Mouse (Mus musculus) MEL (cell line): ENCODE measurements around the gene Kmo. TPM values are rescaled to one million over a fixed set of nuclear protein-coding genes. Genes with fewer than 3 reads are reported as not detected.

ENCODE experiments used
- DNase-seq: peaks from one replicate; pipeline ENCODE4 v3.0.0; 2011; ENCODE audit warnings: low read depth, low spot score
- H3K27ac ChIP-seq: 2 replicates; pipeline ENCODE4 v1.5.1; 2012; ENCODE audit warnings: low read depth, mild to moderate bottlenecking, control low read depth, low read length, moderate library complexity; ENCODE audit not compliant: control insufficient read depth
- H3K27me3 ChIP-seq, 2 experiments: fragments of 150-350 bp in 1 of 2; sonication (generic) in 1 of 2; 2 replicates each; pipeline ENCODE4 v1.6.1; 2012; ENCODE audit warnings: low read length in 2 of 2, mild to moderate bottlenecking in 2 of 2, improper control_type of control experiment in 1 of 2, moderate library complexity in 1 of 2; ENCODE audit not compliant: insufficient read depth in 2 of 2, control insufficient read depth in 1 of 2
- H3K36me3 ChIP-seq, 2 experiments: 2 replicates each; pipeline ENCODE4 v1.6.1; 2012 to 2014; ENCODE audit warnings: low read length in 2 of 2, improper control_type of control experiment in 1 of 2, inconsistent platforms in 1 of 2, mild to moderate bottlenecking in 1 of 2; ENCODE audit not compliant: insufficient read depth in 2 of 2, control insufficient read depth in 1 of 2
- H3K4me1 ChIP-seq, 2 experiments: fragments of 150-350 bp in 1 of 2; sonication (generic) in 1 of 2; 2 replicates each; pipeline ENCODE4 v1.6.1; 2012; ENCODE audit warnings: low read length in 2 of 2, improper control_type of control experiment in 1 of 2, mild to moderate bottlenecking in 1 of 2; ENCODE audit not compliant: insufficient read depth in 2 of 2, control insufficient read depth in 1 of 2
- H3K4me3 ChIP-seq, 2 experiments: fragments of 150-350 bp in 1 of 2; sonication (generic) in 1 of 2; 2 replicates each; pipeline ENCODE4 v1.5.1; 2012; ENCODE audit warnings: low read depth in 2 of 2, low read length in 2 of 2, mild to moderate bottlenecking in 2 of 2, moderate library complexity in 2 of 2, control low read depth in 1 of 2, improper control_type of control experiment in 1 of 2; ENCODE audit not compliant: control insufficient read depth in 1 of 2, insufficient read depth in 1 of 2
- H3K79me2 ChIP-seq: 2 replicates; pipeline ENCODE4 v1.6.1; 2012; ENCODE audit warnings: mild to moderate bottlenecking, low read length, moderate library complexity; ENCODE audit not compliant: control insufficient read depth, poor library complexity, insufficient read depth
- H3K9ac ChIP-seq: 2 replicates; pipeline ENCODE4 v1.6.1; 2012; ENCODE audit warnings: low read depth, mild to moderate bottlenecking, control low read depth, low read length, moderate library complexity; ENCODE audit not compliant: control insufficient read depth, poor library complexity, severe bottlenecking
- H3K9me3 ChIP-seq: fragments of 150-350 bp; sonication (generic); replicated peaks from 2 replicates; pipeline ENCODE4 v1.6.1; 2012; ENCODE audit warnings: mild to moderate bottlenecking, low read length, improper control_type of control experiment, moderate library complexity; ENCODE audit not compliant: insufficient read depth
- BHLHE40 ChIP-seq: IDR thresholded peaks from 2 replicates; pipeline ENCODE4 v1.6.1; 2012; ENCODE audit warnings: low read depth, mild to moderate bottlenecking, inconsistent platforms, low read length, improper control_type of control experiment, borderline replicate concordance
- CHD1 ChIP-seq: IDR thresholded peaks from 2 replicates; pipeline ENCODE4 v1.6.1; 2012; ENCODE audit warnings: low read depth, mild to moderate bottlenecking, inconsistent platforms, low read length, improper control_type of control experiment
- CHD2 ChIP-seq: IDR thresholded peaks from 2 replicates; pipeline ENCODE4 v1.6.1; 2011; ENCODE audit warnings: low read length, improper control_type of control experiment
- CTCF ChIP-seq, 3 experiments: IDR thresholded peaks in 2 of 3; conservative IDR thresholded peaks in 1 of 3; 2 replicates each; pipeline ENCODE4 v1.5.1; 2011 to 2012; ENCODE audit warnings: low read length in 3 of 3, low read depth in 2 of 3, mild to moderate bottlenecking in 2 of 3, improper control_type of control experiment in 1 of 3, inconsistent platforms in 1 of 3, mixed read lengths in 1 of 3, moderate library complexity in 1 of 3; ENCODE audit not compliant: control insufficient read depth in 1 of 3, insufficient read depth in 1 of 3, poor library complexity in 1 of 3, severe bottlenecking in 1 of 3
- EP300 ChIP-seq, 2 experiments: IDR thresholded peaks; 2 replicates each; pipeline ENCODE4 v1.6.1; 2011; ENCODE audit warnings: improper control_type of control experiment in 2 of 2, low read length in 2 of 2, low read depth in 1 of 2, mild to moderate bottlenecking in 1 of 2
- HCFC1 ChIP-seq: IDR thresholded peaks from 2 replicates; pipeline ENCODE4 v1.6.1; 2012; ENCODE audit warnings: low read depth, mild to moderate bottlenecking, inconsistent platforms, low read length, improper control_type of control experiment, moderate library complexity
- JUND ChIP-seq: IDR thresholded peaks from 2 replicates; pipeline ENCODE4 v1.6.1; 2011; ENCODE audit warnings: low read depth, mild to moderate bottlenecking, improper control_type of control experiment, low read length
- KAT2A ChIP-seq: conservative IDR thresholded peaks from 2 replicates; pipeline ENCODE4 v1.6.1; 2012; ENCODE audit warnings: low read depth, low read length, improper control_type of control experiment, inconsistent platforms
- MAZ ChIP-seq: IDR thresholded peaks from 2 replicates; pipeline ENCODE4 v1.6.1; 2012; ENCODE audit warnings: low read depth, mild to moderate bottlenecking, inconsistent platforms, low read length, improper control_type of control experiment
- MEF2A ChIP-seq: IDR thresholded peaks from 2 replicates; pipeline ENCODE4 v1.6.1; 2014; ENCODE audit warnings: low read depth, mild to moderate bottlenecking, inconsistent platforms, low read length, improper control_type of control experiment; ENCODE audit not compliant: poor library complexity, insufficient replicate concordance, severe bottlenecking; ENCODE audit errors: extremely low read depth
- NRF1 ChIP-seq: IDR thresholded peaks from 2 replicates; pipeline ENCODE4 v1.6.1; 2014; ENCODE audit warnings: low read depth, mild to moderate bottlenecking, inconsistent platforms, low read length, improper control_type of control experiment, moderate library complexity; ENCODE audit not compliant: poor library complexity, insufficient read depth, severe bottlenecking
- POLR2A ChIP-seq, 2 experiments: IDR thresholded peaks; 2 replicates each; pipeline ENCODE4 v1.6.1; 2011 to 2012; ENCODE audit warnings: low read length in 2 of 2, mild to moderate bottlenecking in 2 of 2, control low read depth in 1 of 2, improper control_type of control experiment in 1 of 2, low read depth in 1 of 2, moderate library complexity in 1 of 2; ENCODE audit not compliant: control insufficient read depth in 1 of 2, insufficient read depth in 1 of 2, poor library complexity in 1 of 2
- RAD21 ChIP-seq: IDR thresholded peaks from 2 replicates; pipeline ENCODE4 v1.6.1; 2011; ENCODE audit warnings: mild to moderate bottlenecking, low read depth, low read length, improper control_type of control experiment
- SIN3A ChIP-seq: IDR thresholded peaks from 2 replicates; pipeline ENCODE4 v1.6.1; 2012; ENCODE audit warnings: low read length, improper control_type of control experiment, inconsistent platforms
- SMC3 ChIP-seq: IDR thresholded peaks from 2 replicates; pipeline ENCODE4 v1.6.1; 2011; ENCODE audit warnings: low read depth, low read length, improper control_type of control experiment
- TBP ChIP-seq: IDR thresholded peaks from 2 replicates; pipeline ENCODE4 v1.8.0; 2011; ENCODE audit warnings: low read depth, low read length, improper control_type of control experiment
- TCF12 ChIP-seq: IDR thresholded peaks from 2 replicates; pipeline ENCODE4 v1.6.1; 2014; ENCODE audit warnings: low read depth, mild to moderate bottlenecking, inconsistent platforms, low read length, improper control_type of control experiment, moderate library complexity
- ZC3H11A ChIP-seq: IDR thresholded peaks from 2 replicates; pipeline ENCODE4 v1.6.1; 2012; ENCODE audit warnings: low read depth, mild to moderate bottlenecking, inconsistent platforms, low read length, improper control_type of control experiment
- ZKSCAN1 ChIP-seq: IDR thresholded peaks from 2 replicates; pipeline ENCODE4 v1.6.1; 2012; ENCODE audit warnings: low read depth, mild to moderate bottlenecking, inconsistent platforms, low read length, improper control_type of control experiment, moderate library complexity
- polyA plus RNA-seq, 2 experiments: library from polyadenylated mRNA; stranded (reverse) in 1 of 2; unstranded in 1 of 2; fragments of >175 nt in 1 of 2; fragments of >200 nt in 1 of 2; gene quantifications; 2 replicates each; pipeline versions ENCODE4 v1.2.1 to v1.2.4; 2012; ENCODE audit warnings: low replicate concordance in 2 of 2, low read depth in 1 of 2; ENCODE audit not compliant: insufficient read length in 2 of 2, insufficient read depth in 1 of 2, missing spikeins in 1 of 2
- total RNA-seq: library from RNA; depleted of rRNA; stranded (reverse); fragments of 300-350 nt; gene quantifications from 2 replicates; pipeline ENCODE4 v1.2.3, GENCODE M21; 2012

Kmo gene
- total and polyA plus RNA-seq, 3 experiments: 0.27 to 1.6 TPM; not detected in 1

DNA sequence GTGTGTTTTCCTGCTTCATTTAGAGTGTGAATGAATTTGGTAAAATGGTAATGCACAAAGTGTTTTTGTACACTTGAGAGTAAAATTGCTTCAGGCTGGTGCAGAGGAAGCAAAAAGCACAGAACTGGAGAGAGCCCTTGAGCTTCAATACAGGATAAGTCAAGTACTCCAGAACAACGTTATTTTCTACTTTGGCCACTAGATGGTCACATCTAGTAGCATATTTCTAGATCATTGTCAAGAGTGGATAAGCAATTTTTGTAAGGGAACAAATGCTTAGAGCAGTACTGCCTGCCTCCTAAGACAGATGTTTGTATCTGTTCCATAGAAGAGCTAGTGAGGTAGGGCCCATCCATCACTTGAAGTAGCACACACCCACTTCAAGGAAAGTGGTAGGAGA lies 51.4 kb downstream of the Kmo start:
- H3K27ac ChIP-seq: no peak overlapping the region
- peak; percentile 46 for DNase-seq
- H3K4me3 ChIP-seq: no peak overlapping the region
- TF ChIP-seq CTCF (IDR thresholded peaks at IDR 0.05 in 2 of 3, conservative IDR thresholded peaks at IDR 0.05 in 1 of 3; ENCODE audit: control insufficient read depth in 1 of 3, insufficient read depth in 1 of 3, low read depth in 2 of 3, low read length in 3 of 3, poor library complexity in 1 of 3, severe bottlenecking in 1 of 3): peak in 2 of 3 experiments; percentile 24 to 53; a peak in 4 of 6 replicates
- TF ChIP-seq JUND: no peak
- no peak for TF ChIP-seq POLR2A (IDR thresholded peaks at IDR 0.05; ENCODE audit: control insufficient read depth in 1 of 2, insufficient read depth in 1 of 2, low read depth in 1 of 2, low read length in 2 of 2, poor library complexity in 1 of 2)
- peak; percentile 47 for TF ChIP-seq RAD21
- peak; percentile 60 for TF ChIP-seq SMC3
- peak; percentile 26; the same call in 1 of the 2 replicates for TF ChIP-seq ZC3H11A
- no peaks in the 10 kb centered on the region for H3K36me3 ChIP-seq
- no peaks in the 10 kb centered on the region for H3K4me1 ChIP-seq
- no peaks in the 10 kb centered on the region for H3K79me2 ChIP-seq
- H3K9ac ChIP-seq: no peak overlapping the region
- no peaks in the 10 kb centered on the region for H3K27me3 ChIP-seq
- no peaks in the 10 kb centered on the region for H3K9me3 ChIP-seq

- Histone ChIP-seq H3K9me3 (no peaks in the 10 kb centered on the region), H3K4me1 (no peaks in the 10 kb centered on the region), H3K27ac (no peak overlapping the region)
- TF ChIP-seq CHD1 (no peak), NRF1 (no peak), SIN3A (no peak), TBP (no peak), TCF12 (no peak)
- TF ChIP-seq, all 39 proteins: peak for 0
- Histone ChIP-seq H3K27me3 (no peaks in the 10 kb centered on the region), H3K36me3 (no peaks in the 10 kb centered on the region), H3K9ac (no peak overlapping the region), H3K4me3 (no peak overlapping the region), H3K79me2 (no peaks in the 10 kb centered on the region)
- no peak for DNase-seq
These were observed 53.6 kb downstream of the Kmo start for GRCm38 (mm10) chr1:175673563-175674325.

GRCm38 (mm10) chr1:175675116-175675515 lies 54.9 kb downstream of the Kmo start:
- Histone ChIP-seq H3K4me3 (no peak overlapping the region), H3K36me3 (no peaks in the 10 kb centered on the region), H3K4me1 (no peaks in the 10 kb centered on the region), H3K79me2 (no peaks in the 10 kb centered on the region), H3K9me3 (no peaks in the 10 kb centered on the region), H3K27ac (no peak overlapping the region), H3K27me3 (no peaks in the 10 kb centered on the region), H3K9ac (no peak overlapping the region)
- no peak for TF ChIP-seq CTCF (IDR thresholded peaks at IDR 0.05 in 2 of 3, conservative IDR thresholded peaks at IDR 0.05 in 1 of 3; ENCODE audit: control insufficient read depth in 1 of 3, insufficient read depth in 1 of 3, low read depth in 2 of 3, low read length in 3 of 3, poor library complexity in 1 of 3, severe bottlenecking in 1 of 3)
- no peak for TF ChIP-seq HCFC1
- TF ChIP-seq MAZ: no peak
- no peak for TF ChIP-seq MEF2A
- TF ChIP-seq KAT2A: no peak
- no peak for TF ChIP-seq ZKSCAN1
- TF ChIP-seq CHD2: no peak
- no peak for TF ChIP-seq TCF12
- no peak for TF ChIP-seq NRF1
- TF ChIP-seq BHLHE40: no peak
- TF ChIP-seq EP300 (IDR thresholded peaks at IDR 0.05; ENCODE audit: low read depth in 1 of 2, low read length in 2 of 2): no peak
- no peak for DNase-seq
